Mouse (Mus musculus) megakaryocyte, embryonic 14.5 days (primary cell): ENCODE results near the gene Ift81. TPM values are rescaled to one million over a fixed set of nuclear protein-coding genes. Genes with fewer than 3 reads are reported as not detected.
A peak's percentile ranks its signal among the peaks of the same experiment; 100 is the strongest.

Experiments used
- H3K27me3 ChIP-seq: replicated peaks from 2 replicates; pipeline ENCODE3; 2012; ENCODE audit warnings: inconsistent platforms
- H3K36me3 ChIP-seq: replicated peaks from 2 replicates; pipeline ENCODE3; 2012; ENCODE audit warnings: low read length, inconsistent platforms, mixed read lengths
- H3K4me1 ChIP-seq: 2 replicates; pipeline ENCODE4 v1.6.1; 2012; ENCODE audit warnings: inconsistent platforms
- H3K4me3 ChIP-seq: replicated peaks from 2 replicates; pipeline ENCODE3; 2012; ENCODE audit warnings: moderate library complexity, mild to moderate bottlenecking, inconsistent platforms
- H3K9me3 ChIP-seq: 2 replicates; pipeline ENCODE4 v1.6.1; 2012; ENCODE audit warnings: inconsistent platforms
- FLI1 ChIP-seq: IDR thresholded peaks from 2 replicates; pipeline ENCODE4 v1.6.1; 2012; ENCODE audit warnings: low read length, inconsistent platforms, mixed read lengths
- GATA1 ChIP-seq: IDR thresholded peaks from 3 replicates; pipeline ENCODE4 v1.6.1; 2012; ENCODE audit warnings: mixed read lengths, low read length, inconsistent platforms, borderline replicate concordance
- polyA plus RNA-seq: library from polyadenylated mRNA; stranded (reverse); fragments of >175 nt; gene quantifications from 2 replicates; pipeline ENCODE4 v1.2.3, GENCODE M21; 2012; ENCODE audit warnings: low replicate concordance; ENCODE audit not compliant: insufficient read depth

Gene Ift81
- polyA plus RNA-seq, 1 experiment = not detected

- no peak overlapping the region for H3K4me3 ChIP-seq
- TF ChIP-seq FLI1 = no peak
- no peak for TF ChIP-seq GATA1
- no peaks in the 10 kb centered on the region for H3K36me3 ChIP-seq
- peaks cover 76% of the 10 kb centered on the region for H3K4me1 ChIP-seq
- peaks cover 9% of the 10 kb centered on the region for H3K9me3 ChIP-seq
- peaks cover 73% of the 10 kb centered on the region for H3K27me3 ChIP-seq
Measured at GRCm38 (mm10) chr5:122647256-122647924, 33.1 kb upstream of the Ift81 start.

GRCm38 (mm10) chr5:122646050-122646449 is 31.7 kb upstream of the Ift81 start:
- peaks cover 79% of the 10 kb centered on the region for H3K27me3 ChIP-seq
- peaks cover 65% of the 10 kb centered on the region for H3K4me1 ChIP-seq
- no peaks in the 10 kb centered on the region for H3K36me3 ChIP-seq
- TF ChIP-seq FLI1 = no peak
- TF ChIP-seq GATA1 = no peak
- peaks cover 9% of the 10 kb centered on the region for H3K9me3 ChIP-seq
- H3K4me3 ChIP-seq = no peak overlapping the region

- Histone ChIP-seq H3K36me3 (no peaks in the 10 kb centered on the region), H3K27me3 (peaks cover 82% of the 10 kb centered on the region), H3K4me1 (peaks cover 61% of the 10 kb centered on the region), H3K9me3 (peaks cover 9% of the 10 kb centered on the region), H3K4me3 (peak overlapping the region; percentile 67)
- no peak for TF ChIP-seq FLI1
Measured at GRCm38 (mm10) chr5:122645290-122645689, 31.0 kb upstream of the Ift81 start.

- Histone ChIP-seq H3K27me3 (peaks cover 78% of the 10 kb centered on the region), H3K36me3 (no peaks in the 10 kb centered on the region), H3K4me1 (peaks cover 50% of the 10 kb centered on the region), H3K9me3 (peaks cover 9% of the 10 kb centered on the region), H3K4me3 (peak overlapping the region; percentile 88)
- TF ChIP-seq GATA1 = no peak
- no peak for TF ChIP-seq FLI1
Measured at GRCm38 (mm10) chr5:122644111-122644607, 29.8 kb upstream of the Ift81 start.

- peaks cover 78% of the 10 kb centered on the region for H3K27me3 ChIP-seq
- no peaks in the 10 kb centered on the region for H3K36me3 ChIP-seq
- H3K4me3 ChIP-seq = peak within 1 kb of the TSS; percentile 88
- H3K4me1 ChIP-seq = peaks cover 49% of the 10 kb centered on the region
- H3K9me3 ChIP-seq = peaks cover 9% of the 10 kb centered on the region
- no peak for TF ChIP-seq GATA1
- TF ChIP-seq FLI1 = no peak
Measured at GRCm38 (mm10) chr5:122643701-122644100, 29.4 kb upstream of the Ift81 start, which contains the start of gene P2rx7. Gene P2rx7, plus strand, starts transcription at chr5:122643911.

GRCm38 (mm10) chr5:122639986-122640385 is 25.7 kb upstream of the Ift81 start:
- no peak for TF ChIP-seq FLI1
- no peak for TF ChIP-seq GATA1
- peaks cover 31% of the 10 kb centered on the region for H3K4me1 ChIP-seq
- peaks cover 81% of the 10 kb centered on the region for H3K27me3 ChIP-seq
- H3K9me3 ChIP-seq = 0 out of 2 replicates have a peak, but pooled peaks cover 5% of the 10 kb centered on the region
- H3K4me3 ChIP-seq = no peak overlapping the region
- H3K36me3 ChIP-seq = no peaks in the 10 kb centered on the region

- Histone ChIP-seq H3K4me1 (peaks cover 27% of the 10 kb centered on the region), H3K9me3 (0 out of 2 replicates have a peak, but pooled peaks cover 5% of the 10 kb centered on the region), H3K4me3 (no peak overlapping the region), H3K27me3 (peaks cover 79% of the 10 kb centered on the region), H3K36me3 (no peaks in the 10 kb centered on the region)
- TF ChIP-seq GATA1 = no peak
- no peak for TF ChIP-seq FLI1
Measured at GRCm38 (mm10) chr5:122639517-122639916, 25.2 kb upstream of the Ift81 start.

GRCm38 (mm10) chr5:122638296-122638695 is 24.0 kb upstream of the Ift81 start:
- H3K4me1 ChIP-seq = peaks cover 15% of the 10 kb centered on the region
- H3K4me3 ChIP-seq = no peak overlapping the region
- peaks cover 71% of the 10 kb centered on the region for H3K27me3 ChIP-seq
- TF ChIP-seq FLI1 = no peak
- no peak for TF ChIP-seq GATA1
- H3K9me3 ChIP-seq = 0 out of 2 replicates have a peak, but pooled peaks cover 5% of the 10 kb centered on the region
- no peaks in the 10 kb centered on the region for H3K36me3 ChIP-seq

- Histone ChIP-seq H3K27me3 (peaks cover 67% of the 10 kb centered on the region), H3K9me3 (peaks cover 12% of the 10 kb centered on the region), H3K36me3 (no peaks in the 10 kb centered on the region), H3K4me1 (peaks cover 12% of the 10 kb centered on the region), H3K4me3 (no peak overlapping the region)
- TF ChIP-seq FLI1 (no peak), GATA1 (no peak)
Measured at GRCm38 (mm10) chr5:122636958-122637357, 22.6 kb upstream of the Ift81 start.

- Histone ChIP-seq H3K27me3 (peaks cover 66% of the 10 kb centered on the region), H3K9me3 (peaks cover 18% of the 10 kb centered on the region), H3K4me3 (no peak overlapping the region), H3K4me1 (peaks cover 12% of the 10 kb centered on the region), H3K36me3 (no peaks in the 10 kb centered on the region)
- TF ChIP-seq GATA1 = no peak
- TF ChIP-seq FLI1 = no peak
Measured at GRCm38 (mm10) chr5:122636308-122636707, 22.0 kb upstream of the Ift81 start.
